Mouse (Mus musculus): ENCODE measurements around the gene Ppfibp2. TPM values are rescaled to one million over a fixed set of nuclear protein-coding genes. Genes with fewer than 3 reads are reported as not detected.

Ppfibp2 gene
- polyA plus RNA-seq, 1 experiment from 2014 or later, result 4.3 TPM

DNA sequence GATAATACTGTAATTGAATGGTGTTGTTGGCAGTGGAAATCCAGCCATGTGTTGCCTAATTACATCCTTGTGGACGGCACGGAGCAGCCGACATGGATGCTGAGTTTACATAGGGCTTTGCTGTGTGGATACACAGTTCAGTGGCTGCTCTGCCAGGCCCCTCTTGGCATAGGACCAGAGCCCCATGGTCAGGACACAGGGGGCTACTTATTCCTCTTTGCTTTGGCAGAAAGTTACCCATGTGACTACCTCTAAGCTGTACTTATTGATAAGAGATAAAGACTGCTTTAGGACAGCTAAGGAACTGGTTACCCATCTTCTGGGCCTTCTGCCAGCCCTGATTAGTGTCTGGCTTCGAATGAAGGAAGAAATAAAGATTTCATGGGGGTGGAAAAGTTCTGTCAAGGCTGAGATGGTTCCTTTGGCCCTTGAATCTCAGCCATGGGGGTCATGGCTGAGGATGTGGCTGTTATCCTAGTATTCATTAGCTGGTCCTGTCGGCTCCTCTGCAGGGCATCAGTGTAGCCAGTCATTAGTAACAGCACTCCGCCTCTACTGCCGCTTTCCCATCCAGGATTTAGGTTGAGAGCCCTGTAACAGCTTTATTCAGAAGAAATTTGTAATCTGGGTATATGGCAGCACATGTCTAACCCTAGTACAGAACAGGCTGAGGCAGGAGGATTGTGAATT lies 47.7 kb downstream of the Ppfibp2 start:
- no peaks in the 10 kb centered on the region for H3K27me3 ChIP-seq
- 68% methylated on average over 7 of the region's 7 CpGs for WGBS (ENCODE audit: insufficient replicate concordance)
- H3K36me3 ChIP-seq (replicated peaks), result peaks cover 16% of the 10 kb centered on the region
- ATAC-seq (ENCODE audit: insufficient read depth), result no peak
- no peaks in the 10 kb centered on the region for H3K4me1 ChIP-seq (replicated peaks)
- no peak overlapping the region for H3K27ac ChIP-seq (replicated peaks)
- H3K9me3 ChIP-seq (replicated peaks), result no peaks in the 10 kb centered on the region
- no peak overlapping the region for H3K4me2 ChIP-seq
- no peak overlapping the region for H3K9ac ChIP-seq
- H3K4me3 ChIP-seq (replicated peaks), result no peak overlapping the region

DNA sequence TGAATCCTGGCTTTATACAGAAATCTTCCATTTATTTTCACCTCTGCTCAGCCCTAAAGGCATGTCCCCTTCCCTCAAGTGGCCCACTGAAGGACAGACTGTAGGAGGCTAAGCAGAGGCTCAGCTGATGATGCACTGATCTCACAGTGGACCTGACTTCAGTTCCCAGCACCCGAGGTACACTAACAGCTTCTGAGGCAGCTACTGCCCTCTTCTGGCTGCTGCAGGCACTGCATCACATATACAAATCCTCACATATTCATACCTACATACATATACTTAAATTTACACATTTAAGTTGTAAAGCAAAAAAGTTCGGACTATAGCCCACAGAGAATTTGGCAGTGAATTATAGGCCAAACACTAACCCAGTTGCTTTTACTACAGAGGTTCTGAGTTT lies 50.0 kb downstream of the Ppfibp2 start:
- H3K27ac ChIP-seq (replicated peaks), result no peak overlapping the region
- H3K4me2 ChIP-seq, result no peak overlapping the region
- H3K36me3 ChIP-seq (replicated peaks), result peaks cover 7% of the 10 kb centered on the region
- no peaks in the 10 kb centered on the region for H3K9me3 ChIP-seq (replicated peaks)
- H3K27me3 ChIP-seq, result no peaks in the 10 kb centered on the region
- no peak overlapping the region for H3K4me3 ChIP-seq (replicated peaks)
- no peak overlapping the region for H3K9ac ChIP-seq
- H3K4me1 ChIP-seq (replicated peaks), result no peaks in the 10 kb centered on the region
- no peak for ATAC-seq (ENCODE audit: insufficient read depth)
- WGBS (ENCODE audit: insufficient replicate concordance), result 72% methylated on average over 2 of the region's 2 CpGs

DNA sequence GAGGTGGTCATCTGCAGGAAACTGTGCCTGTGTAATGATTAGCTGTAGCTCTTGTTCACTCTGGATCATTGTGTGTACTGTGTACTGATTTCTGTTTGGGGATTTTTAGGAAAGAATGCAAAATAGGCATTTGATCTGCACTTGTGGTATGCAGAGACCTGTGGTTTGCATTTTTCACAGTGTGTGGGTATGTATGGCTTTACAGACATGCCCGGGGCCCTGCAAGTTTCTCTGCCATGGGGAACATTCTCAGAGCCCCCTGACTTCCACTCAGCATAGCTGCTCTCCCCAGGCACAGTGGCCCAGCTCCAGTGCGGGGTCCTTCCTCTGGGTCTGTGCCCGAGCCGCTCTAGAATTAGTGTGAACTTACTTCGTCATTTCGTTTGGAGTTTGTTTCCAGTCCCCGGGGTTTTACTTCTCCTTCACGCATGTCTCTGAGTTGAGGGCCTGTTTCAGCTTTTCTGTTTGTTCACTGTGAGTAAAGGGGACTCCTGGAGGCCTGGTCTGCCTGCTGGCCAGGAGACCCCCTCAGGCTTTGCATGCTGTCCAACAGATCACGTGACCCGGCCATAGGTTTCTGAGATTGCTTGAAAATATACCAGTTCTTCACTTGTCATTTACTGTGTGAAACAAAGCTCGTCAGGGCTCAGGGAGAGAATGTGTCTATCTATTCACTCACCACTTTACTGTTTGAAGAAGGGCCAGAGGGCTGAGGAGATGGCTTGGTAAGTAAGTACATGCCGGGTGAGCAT lies 54.1 kb downstream of the Ppfibp2 start:
- Histone ChIP-seq H3K4me1 (replicated peaks) (no peaks in the 10 kb centered on the region), H3K9ac (no peak overlapping the region), H3K4me3 (replicated peaks) (no peak overlapping the region), H3K27ac (replicated peaks) (no peak overlapping the region), H3K9me3 (replicated peaks) (no peaks in the 10 kb centered on the region), H3K36me3 (replicated peaks) (peaks cover 7% of the 10 kb centered on the region), H3K27me3 (no peaks in the 10 kb centered on the region), H3K4me2 (no peak overlapping the region)
- ATAC-seq (ENCODE audit: insufficient read depth), result no peak
- WGBS (ENCODE audit: insufficient replicate concordance), result 69% methylated on average over 12 of the region's 12 CpGs

DNA sequence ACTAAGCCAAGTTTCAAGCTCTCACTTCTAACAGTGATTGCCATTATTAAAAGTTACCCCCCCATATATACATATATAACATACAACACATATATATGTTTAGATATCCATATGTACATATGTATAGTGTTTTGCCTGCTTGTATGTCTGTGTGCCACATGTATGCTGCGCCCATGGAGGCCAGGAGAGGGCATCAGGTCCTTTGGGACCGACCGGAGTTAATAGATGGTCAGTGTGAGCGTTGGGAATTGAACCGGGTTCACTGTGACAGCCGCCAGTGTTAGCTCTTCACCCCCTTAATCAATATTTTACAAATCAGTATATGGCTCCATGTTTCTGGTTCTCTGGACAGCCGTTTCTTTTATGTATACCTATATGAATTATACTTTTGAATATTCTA lies 55.0 kb downstream of the Ppfibp2 start:
- H3K4me3 ChIP-seq (replicated peaks), result no peak overlapping the region

DNA sequence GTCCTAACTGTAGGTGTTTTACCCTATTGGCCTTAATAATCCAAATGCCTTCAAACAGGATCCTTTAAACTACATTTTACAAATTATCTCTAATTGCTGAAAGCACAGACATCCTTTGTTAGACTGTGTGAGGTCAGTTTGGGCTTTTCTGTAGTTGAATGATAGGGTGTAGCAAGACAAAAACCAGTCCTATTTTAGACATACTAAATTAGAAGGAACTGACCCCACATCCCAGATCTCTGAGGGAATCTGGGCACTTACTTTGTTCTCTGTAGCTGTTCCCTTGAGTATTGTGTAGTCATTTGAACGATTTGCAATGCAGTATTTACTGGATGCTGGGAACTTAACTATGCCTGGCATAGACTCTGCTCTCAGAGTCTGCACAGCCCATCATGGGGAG lies 56.8 kb downstream of the Ppfibp2 start:
- Histone ChIP-seq H3K27me3 (no peaks in the 10 kb centered on the region), H3K9me3 (replicated peaks) (no peaks in the 10 kb centered on the region), H3K36me3 (replicated peaks) (no peaks in the 10 kb centered on the region), H3K4me2 (no peak overlapping the region), H3K4me1 (replicated peaks) (no peaks in the 10 kb centered on the region), H3K27ac (replicated peaks) (no peak overlapping the region), H3K9ac (no peak overlapping the region), H3K4me3 (replicated peaks) (no peak overlapping the region)
- no peak for ATAC-seq (ENCODE audit: insufficient read depth)
- 24% methylated on average over 1 of the region's 1 CpGs for whole genome bisulfite sequencing (ENCODE audit: insufficient replicate concordance)

More for the DNA sequence above, 55.0 kb downstream of the Ppfibp2 start:
- no peaks in the 10 kb centered on the region for H3K27me3 ChIP-seq
- H3K4me2 ChIP-seq, result no peak overlapping the region
- no peaks in the 10 kb centered on the region for H3K4me1 ChIP-seq (replicated peaks)
- WGBS (ENCODE audit: insufficient replicate concordance), result 70% methylated on average over 7 of the region's 7 CpGs
- no peak overlapping the region for H3K27ac ChIP-seq (replicated peaks)
- no peaks in the 10 kb centered on the region for H3K9me3 ChIP-seq (replicated peaks)
- no peak for ATAC-seq (ENCODE audit: insufficient read depth)
- H3K9ac ChIP-seq, result no peak overlapping the region
- H3K36me3 ChIP-seq (replicated peaks), result peaks cover 2% of the 10 kb centered on the region; the same call in 1 of the 2 replicates

DNA sequence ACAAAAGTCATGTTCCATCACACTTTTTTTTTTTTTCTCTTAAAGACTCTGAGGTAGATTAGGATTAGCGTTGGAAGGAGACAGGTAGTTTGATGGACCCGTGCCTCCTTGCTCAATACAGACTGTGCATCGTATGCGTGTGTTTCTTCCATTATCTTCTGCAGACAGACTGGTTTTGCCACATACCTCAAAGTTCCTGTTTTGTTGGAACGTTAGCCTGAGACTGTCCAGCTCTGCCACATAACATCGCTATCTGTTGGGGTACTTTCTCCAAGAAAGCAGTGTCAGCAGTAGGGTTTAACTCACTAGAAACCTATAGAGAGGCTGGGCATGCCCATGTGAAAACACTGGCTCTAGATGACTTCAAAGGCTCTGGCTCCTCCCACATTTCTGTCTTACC lies 61.4 kb downstream of the Ppfibp2 start:
- no peaks in the 10 kb centered on the region for H3K27me3 ChIP-seq
- H3K36me3 ChIP-seq (replicated peaks), result no peaks in the 10 kb centered on the region
- H3K4me3 ChIP-seq (replicated peaks), result no peak overlapping the region
- no peak overlapping the region for H3K9ac ChIP-seq
- 16% methylated on average over 6 of the region's 6 CpGs for WGBS (ENCODE audit: insufficient replicate concordance)
- ATAC-seq (ENCODE audit: insufficient read depth), result no peak
- no peak overlapping the region for H3K27ac ChIP-seq (replicated peaks)
- H3K9me3 ChIP-seq (replicated peaks), result no peaks in the 10 kb centered on the region
- H3K4me2 ChIP-seq, result no peak overlapping the region
- H3K4me1 ChIP-seq (replicated peaks), result no peaks in the 10 kb centered on the region

DNA sequence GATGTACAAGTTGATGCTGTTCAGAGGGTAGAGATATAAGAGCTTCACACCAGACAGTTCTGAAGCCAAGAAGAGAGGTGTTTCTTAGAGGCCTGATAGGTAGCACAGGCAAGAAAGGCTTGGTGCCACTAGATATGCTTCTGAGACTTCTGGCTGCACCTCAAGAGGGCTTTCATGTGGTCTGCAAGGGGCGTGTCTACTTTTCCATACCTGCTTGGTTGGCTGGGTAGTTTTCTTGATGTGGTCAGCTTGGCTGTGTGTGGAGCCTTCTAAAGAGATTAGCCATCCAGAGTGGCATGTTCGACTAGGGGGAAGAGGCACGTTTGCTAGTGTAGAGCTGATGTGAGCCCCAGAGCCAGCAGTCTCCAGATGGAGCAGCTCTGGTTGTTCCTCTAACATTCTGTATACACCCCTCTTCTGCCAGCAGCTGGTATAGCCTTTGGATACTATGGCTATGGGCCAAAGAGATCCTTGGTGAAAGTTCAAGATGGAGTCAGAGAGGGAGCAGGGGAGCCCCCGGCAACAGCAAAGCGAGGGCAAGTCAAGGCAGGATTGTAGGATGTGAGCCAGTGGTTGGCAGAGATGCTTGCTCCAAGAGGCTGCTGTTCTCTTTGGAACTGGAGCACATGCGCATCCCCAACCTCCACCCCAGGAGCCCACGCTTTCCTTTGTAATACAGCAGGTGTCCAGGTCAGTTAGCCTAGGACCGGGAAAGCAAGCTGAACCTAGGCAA lies 64.3 kb downstream of the Ppfibp2 start:
- H3K4me3 ChIP-seq (replicated peaks), result no peak overlapping the region
- no peak overlapping the region for H3K4me2 ChIP-seq
- H3K27me3 ChIP-seq, result no peaks in the 10 kb centered on the region
- WGBS (ENCODE audit: insufficient replicate concordance), result 63% methylated on average over 8 of the region's 8 CpGs
- H3K4me1 ChIP-seq (replicated peaks), result no peaks in the 10 kb centered on the region; the same call in 1 of the 2 replicates
- no peaks in the 10 kb centered on the region for H3K9me3 ChIP-seq (replicated peaks)
- no peak overlapping the region for H3K9ac ChIP-seq
- ATAC-seq (ENCODE audit: insufficient read depth), result no peak
- H3K36me3 ChIP-seq (replicated peaks), result no peaks in the 10 kb centered on the region
- no peak overlapping the region for H3K27ac ChIP-seq (replicated peaks)

DNA sequence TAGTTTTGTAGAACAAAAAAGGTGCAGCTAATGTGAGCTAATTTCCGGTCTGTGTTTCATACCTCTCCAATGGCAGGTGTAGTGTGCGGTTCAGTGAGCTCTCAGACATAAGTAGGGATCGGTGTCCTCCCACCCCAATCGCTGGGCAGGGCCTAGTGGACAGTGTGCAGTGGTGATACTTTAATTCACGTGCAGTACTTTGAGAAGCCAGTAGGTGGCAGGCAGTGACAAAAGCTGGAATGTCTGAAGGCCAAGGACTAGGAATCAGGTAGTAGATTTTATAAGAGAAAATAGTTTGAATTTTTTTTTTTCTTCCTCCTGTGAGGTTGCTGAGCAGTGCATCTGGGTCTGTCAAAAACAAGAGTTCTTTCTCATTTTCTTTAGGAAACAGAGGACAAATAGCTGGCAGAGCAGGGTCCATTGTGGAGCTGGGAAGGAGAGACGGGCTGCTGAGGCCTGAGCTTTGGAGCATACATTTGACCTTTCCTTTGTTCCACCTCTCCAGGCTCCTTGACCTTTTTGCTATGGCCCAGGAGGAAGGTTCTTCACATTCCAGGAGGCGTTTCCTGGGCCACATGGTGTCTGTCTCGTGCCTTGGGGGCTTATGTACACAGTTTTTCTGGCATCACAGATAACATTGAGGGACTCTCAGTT lies 66.3 kb downstream of the Ppfibp2 start:
- Histone ChIP-seq H3K27ac (replicated peaks) (no peak overlapping the region), H3K36me3 (replicated peaks) (no peaks in the 10 kb centered on the region), H3K4me1 (replicated peaks) (peaks cover 18% of the 10 kb centered on the region), H3K4me3 (replicated peaks) (no peak overlapping the region), H3K4me2 (no peak overlapping the region), H3K27me3 (no peaks in the 10 kb centered on the region), H3K9me3 (replicated peaks) (no peaks in the 10 kb centered on the region), H3K9ac (no peak overlapping the region)
- WGBS (ENCODE audit: insufficient replicate concordance), result 28% methylated on average over 8 of the region's 8 CpGs
- ATAC-seq (ENCODE audit: insufficient read depth), result peak; percentile 55

DNA sequence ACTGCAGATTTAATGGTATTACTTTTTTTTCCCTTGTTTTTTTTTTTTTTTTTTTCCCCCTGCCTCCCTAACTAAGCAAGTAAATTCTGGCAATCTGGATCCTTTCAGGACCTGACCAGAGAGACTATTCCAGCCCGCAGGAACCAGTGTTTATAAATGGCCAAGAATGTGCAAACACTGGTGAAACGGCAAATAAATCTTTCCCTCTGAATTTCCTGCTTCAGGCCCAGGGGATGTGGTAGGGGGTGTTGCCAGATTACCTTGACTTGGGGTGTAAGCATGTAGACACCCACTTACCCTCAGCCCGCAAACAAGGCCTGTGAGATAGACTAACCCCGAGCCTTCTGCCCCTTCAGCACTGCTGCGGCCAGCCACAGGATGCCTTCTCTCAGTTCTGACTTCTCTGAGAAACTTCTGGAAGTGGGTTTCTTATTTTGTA lies 66.9 kb downstream of the Ppfibp2 start:
- peaks cover 23% of the 10 kb centered on the region for H3K4me1 ChIP-seq (replicated peaks)
- no peaks in the 10 kb centered on the region for H3K27me3 ChIP-seq
- H3K27ac ChIP-seq (replicated peaks), result no peak overlapping the region
- H3K4me2 ChIP-seq, result no peak overlapping the region
- H3K9ac ChIP-seq, result no peak overlapping the region
- no peak for ATAC-seq (ENCODE audit: insufficient read depth)
- WGBS (ENCODE audit: insufficient replicate concordance), result 64% methylated on average over 5 of the region's 5 CpGs
- no peak overlapping the region for H3K4me3 ChIP-seq (replicated peaks)
- no peaks in the 10 kb centered on the region for H3K36me3 ChIP-seq (replicated peaks)
- H3K9me3 ChIP-seq (replicated peaks), result no peaks in the 10 kb centered on the region

DNA sequence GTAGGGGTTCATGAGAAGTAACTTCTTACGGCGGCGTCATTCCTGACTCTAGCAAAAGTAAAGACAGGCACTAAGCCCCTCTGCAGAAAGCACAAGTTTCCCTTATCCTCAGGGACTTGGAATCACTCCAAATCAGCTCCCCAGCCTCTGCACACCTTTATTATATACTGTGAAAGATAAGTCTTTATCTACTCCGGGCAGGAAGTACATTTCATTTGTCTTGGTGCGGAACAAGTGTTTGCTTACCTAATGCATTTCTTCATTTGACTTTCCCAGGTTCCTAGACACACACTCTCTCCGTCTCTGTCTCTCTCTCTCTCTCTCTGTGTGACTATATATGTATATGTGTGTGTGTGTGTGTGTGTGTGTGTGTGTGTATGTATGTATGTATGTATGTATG lies 68.6 kb downstream of the Ppfibp2 start:
- no peak for ATAC-seq (ENCODE audit: insufficient read depth)
- H3K4me2 ChIP-seq, result no peak overlapping the region
- no peak overlapping the region for H3K9ac ChIP-seq
- H3K27ac ChIP-seq (replicated peaks), result no peak overlapping the region
- no peaks in the 10 kb centered on the region for H3K9me3 ChIP-seq (replicated peaks)
- 63% methylated on average over 6 of the region's 6 CpGs for WGBS (ENCODE audit: insufficient replicate concordance)
- no peaks in the 10 kb centered on the region for H3K36me3 ChIP-seq (replicated peaks)
- H3K27me3 ChIP-seq, result no peaks in the 10 kb centered on the region
- peaks cover 28% of the 10 kb centered on the region for H3K4me1 ChIP-seq (replicated peaks)
- no peak overlapping the region for H3K4me3 ChIP-seq (replicated peaks)
